Mouse (Mus musculus) mesoderm, embryonic 11.5 days (tissue): ENCODE results near the gene Slc5a11.
A peak's percentile ranks its signal among the peaks of the same experiment; 100 is the strongest.

Source experiments
- DNase-seq: peaks from one replicate; pipeline ENCODE4 v3.0.0-alpha.2; 2012; ENCODE audit warnings: low read depth, low spot score

Gene Slc5a11

DNA sequence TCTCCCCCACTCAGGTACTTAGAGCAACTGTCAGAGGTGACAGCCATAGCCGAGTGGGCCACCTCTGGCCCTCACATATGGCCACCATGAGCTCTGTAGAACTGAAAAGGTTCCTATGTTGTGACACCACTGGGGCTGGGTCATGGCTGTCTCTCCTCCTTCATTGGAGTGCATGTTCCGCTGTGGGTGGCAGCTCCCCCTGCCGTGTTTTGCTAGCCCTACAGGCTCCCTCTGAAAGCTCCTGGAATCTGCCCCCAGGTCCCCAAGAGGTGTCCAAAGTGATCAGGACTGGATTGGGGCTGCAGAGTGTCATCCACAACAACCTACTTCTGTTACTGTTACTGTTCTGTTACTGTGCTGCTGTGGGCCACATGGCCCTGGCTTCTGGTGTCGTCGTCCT, 2.3 kb upstream of the Slc5a11 start:
- no peak for DNase-seq

DNA sequence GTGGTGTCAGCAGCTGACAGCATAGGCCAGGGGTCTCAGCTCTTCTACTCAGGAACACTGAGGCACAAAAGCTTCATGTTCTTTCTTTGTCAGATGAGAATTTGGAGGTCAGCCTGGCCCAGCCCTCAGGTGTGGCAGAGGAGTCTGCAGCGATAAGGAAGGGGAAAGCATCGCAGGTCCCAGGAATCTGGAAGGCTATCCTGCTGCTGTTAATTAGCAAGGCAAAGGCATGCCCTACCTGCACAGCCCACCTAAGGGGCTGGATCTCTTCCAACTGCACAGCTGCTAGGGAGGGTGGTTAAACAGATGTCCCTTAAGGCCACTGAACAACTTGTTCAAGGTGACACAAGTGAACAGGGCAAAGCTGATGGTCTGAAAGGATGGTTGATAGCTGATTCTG, 558 bp downstream of the Slc5a11 start:
- DNase-seq: no peak

DNA sequence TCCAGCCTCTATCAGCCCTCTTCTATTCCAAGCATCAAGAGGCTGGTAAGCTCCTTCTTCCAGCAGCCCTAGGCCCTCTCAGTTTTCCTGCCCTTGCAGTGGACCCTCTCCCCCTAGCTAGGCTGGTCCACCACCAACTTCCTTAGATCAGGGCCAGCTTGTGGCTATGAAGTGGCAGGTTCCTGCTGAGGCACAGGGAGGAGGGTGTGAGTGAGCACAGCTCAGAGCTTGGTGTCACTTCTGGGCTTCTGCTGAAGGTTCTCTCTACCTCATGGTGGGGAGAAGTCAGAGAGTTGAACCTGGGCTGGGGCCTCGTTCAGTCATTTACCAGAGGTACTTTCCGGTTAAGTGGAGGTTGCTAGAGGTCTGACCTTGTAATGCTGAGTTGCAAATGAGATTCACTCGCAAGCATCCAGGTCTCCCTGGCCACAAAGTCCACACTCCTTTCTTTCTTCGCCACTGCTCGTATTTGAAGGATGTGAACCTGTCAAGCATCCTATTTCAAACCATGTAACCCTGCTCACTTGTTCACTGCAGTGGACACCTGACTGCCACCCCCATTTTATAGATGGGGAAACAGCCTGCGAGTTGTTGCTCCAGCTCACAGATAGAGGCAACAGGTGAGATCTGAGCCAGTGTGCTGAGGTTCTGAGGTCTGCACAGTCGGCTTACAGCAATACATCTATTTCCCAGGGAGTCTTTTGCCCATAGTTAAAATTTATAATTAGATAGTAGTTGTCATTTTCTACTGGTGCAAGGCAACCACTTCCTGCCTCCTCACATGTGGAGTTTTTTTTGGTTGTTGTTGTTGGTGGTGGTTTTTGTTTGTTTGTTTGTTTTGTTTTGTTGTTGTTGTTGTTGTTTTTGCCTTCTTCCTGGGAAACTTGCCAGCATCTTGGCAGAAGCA, 3.1 kb downstream of the Slc5a11 start:
- no peak for DNase-seq

DNA sequence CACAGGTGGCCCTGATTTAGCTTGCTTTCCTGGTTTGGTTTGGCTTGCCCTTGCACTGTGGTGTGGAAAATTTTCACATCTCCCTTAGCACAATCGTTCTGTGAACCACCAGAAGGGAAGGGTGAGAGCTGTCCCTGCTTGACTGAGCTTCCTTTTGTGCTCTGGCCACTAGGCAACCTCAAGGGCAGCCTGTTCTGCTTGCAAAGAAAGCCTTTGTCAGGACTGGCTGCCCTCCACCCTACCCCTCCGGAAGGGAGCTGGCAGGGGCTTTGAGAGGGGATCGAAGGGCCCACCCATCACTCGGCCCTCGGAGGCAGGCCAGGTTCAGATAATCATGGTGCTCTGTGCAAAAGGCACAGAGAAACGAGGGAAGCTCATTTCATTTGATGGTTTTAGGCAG, 4.0 kb downstream of the Slc5a11 start:
- DNase-seq: peak; percentile 25

DNA sequence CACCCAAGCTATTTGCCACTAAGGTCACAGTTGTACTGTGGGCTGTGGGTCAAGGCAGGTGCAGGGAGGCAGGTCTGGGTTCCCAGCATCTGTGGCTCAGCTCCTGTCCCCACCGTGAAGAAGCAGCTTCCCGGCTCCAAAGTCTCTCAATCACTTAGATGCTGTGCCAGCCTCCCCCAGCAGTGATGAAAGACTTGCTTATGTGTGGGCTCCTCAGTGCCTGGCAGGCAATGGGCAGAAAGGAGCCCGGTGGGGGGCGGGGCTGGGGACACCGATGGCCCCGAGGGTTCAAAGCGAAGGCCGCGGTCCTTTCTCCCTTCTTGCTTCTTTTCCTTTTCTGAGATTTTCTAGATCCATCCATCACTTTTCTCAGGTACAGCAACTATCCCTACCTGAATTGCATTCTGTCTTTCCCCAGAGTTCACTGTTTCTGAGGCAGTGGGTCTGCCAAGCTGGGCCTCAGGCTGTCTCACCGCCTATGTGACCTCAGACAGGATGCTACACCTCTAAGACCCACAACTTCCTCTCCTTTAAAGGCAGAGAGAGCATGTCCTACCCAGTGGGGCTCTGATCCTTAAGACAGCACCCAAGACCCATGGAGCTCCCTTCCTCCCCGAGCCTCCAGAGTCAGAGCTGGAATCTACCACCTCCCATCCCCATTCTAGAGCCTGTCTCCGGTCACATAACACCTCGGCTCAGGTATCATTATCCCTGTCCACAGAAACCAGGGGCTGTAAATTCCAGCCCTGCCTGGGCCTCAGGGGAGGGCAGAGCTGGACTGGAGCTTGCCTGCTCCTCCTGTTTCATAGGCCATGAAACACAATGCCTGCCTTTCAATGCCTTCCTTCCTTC, 5.4 kb downstream of the Slc5a11 start:
- peak; percentile 30 for DNase-seq

DNA sequence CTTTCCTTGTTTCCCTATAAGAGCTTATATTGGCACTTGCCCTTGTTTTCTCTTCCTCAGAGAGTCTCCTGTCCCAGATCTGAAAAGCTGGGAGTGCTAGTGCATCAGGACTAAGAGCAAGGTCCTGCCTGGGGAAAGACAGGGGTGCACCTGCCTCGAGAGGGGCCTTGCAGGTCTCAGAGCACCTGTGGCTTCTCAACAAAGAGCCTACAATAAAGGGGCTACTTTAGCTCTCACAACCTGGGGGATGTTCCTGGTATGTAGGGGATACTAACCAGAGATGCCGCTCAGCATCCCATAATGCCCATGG, 6.0 kb downstream of the Slc5a11 start:
- DNase-seq: no peak

DNA sequence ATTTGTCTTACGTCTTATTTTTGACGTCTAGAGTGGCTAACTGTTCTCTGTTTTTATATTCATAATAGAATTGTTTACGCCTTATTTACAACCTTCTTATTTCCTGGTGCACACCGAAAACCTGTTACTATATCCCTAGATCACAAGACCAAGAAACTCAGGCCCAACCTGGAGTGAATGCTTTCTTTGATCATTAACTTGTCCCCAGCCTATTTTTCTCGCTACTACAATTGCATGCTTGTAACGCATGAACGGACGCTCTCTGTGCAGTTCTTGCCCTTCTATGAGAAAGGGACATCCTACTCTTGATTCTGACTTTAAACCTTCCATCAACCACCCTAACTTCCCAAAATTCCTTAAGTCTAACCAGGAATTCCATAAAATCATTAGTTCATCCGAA, 9.5 kb downstream of the Slc5a11 start:
- no peak for DNase-seq

DNA sequence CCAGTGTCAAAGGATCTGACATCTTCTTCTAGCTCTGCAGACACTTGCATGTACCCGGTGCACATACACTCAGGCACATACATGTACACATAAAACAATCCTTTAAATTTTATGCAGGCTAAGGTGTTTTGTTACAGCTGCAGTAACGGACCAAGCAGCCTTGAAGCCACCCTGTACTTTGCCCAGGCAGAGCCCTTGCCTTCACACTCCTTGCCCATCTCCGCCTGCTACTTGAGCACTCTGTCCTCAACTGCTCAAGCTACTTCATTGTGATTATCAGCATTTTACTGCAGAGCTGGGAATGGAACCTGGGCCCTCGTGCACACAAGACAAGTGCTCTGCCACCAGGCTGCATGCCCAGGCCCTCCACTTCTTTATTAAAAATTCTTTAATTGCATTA, 10.6 kb downstream of the Slc5a11 start:
- DNase-seq: no peak

DNA sequence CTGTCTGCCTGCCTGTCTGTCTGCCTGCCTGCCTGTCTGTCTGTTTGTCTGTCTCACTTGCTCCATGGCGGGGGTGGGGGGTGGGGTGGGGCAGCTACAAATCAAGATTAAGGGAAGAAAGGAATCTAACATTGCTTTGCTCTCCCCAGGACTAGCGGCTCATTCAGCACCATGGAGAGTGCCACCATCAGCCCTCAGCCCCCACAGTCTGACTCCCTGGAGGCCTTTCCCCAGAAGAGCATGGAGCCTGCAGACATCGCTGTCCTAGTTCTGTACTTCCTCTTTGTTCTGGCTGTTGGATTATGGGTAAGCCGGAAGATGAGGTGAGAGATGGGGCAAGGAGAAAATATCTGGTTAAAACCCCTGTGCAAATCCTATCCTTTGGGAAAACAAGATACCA, 20.9 kb downstream of the Slc5a11 start:
- peak; percentile 67 for DNase-seq

DNA sequence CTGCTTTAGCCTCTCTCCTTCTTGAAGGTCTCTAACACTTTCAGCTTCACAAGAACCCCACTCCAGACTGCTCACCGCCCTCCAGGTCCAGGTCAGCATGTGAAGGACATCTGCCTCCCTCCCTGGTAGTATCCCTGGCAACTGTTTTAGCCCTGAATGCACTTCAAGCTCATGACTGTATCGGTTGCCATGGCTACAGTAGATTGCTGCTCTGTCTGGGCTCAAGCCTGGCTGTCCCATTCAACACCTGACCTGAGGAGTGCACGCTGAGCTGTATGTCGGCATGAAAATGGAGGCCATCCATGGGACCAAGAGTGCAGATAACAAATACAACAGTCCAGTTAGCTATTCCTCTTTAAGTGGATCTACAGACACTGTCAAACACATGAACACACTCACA, 24.0 kb downstream of the Slc5a11 start:
- DNase-seq: peak; percentile 12

DNA sequence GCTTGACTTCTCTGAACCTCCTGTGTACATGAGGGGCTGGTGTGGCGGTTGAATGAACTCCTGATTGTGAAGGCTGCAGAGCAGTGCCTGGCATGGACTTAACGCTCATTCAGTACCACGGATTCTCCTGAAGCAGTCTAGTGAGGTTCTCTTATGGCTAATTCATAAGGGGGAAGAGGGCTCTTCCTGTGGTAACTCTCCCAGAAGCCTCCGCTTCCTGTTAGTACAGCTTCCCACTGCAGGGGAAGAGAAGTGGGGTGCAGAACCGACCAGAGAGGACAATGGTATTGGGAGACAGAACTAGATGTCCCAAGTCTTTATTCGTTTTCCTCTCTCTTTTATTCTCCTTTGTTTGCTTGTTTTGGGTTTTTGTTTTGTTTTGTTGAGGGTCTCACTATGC, 25.5 kb downstream of the Slc5a11 start:
- DNase-seq: no peak

DNA sequence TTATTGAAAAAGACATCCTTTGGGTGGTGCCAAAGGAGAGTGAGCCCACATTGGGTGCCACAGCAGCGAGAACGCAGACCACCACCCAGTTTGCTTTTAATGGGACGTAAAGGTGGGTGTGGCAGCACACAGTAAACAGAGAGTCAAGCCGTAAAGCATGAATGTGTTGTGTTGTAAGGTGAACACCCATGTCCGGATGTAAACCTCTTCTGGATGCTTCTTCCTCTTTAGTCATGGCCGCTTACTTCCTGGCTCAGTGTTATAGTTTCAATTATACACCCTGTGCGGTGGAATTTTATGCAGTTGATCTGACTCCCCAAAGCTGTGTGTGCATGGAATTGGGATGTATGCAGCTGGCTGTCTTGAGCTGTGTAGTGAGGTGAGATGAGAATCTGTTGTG, 27.7 kb downstream of the Slc5a11 start:
- DNase-seq: no peak

DNA sequence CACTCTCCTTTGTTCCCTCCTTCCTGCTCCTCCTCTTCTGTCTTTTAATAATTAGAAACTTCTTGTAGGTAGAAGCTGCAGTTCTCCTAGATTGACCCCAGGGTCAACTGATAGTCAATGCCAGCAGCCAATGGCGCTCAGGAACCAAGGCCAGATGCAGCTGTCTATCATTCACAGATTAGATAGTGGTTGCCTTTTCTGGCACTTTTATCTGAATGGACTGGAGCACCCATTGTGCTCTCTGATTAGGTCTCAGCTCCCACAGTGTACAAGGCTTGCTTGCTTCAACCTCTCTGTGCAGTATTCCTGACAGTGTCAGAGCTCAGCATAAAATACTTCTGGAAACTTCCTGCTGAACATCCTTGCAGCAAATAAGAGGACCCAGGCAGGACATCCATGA, 30.3 kb downstream of the Slc5a11 start:
- no peak for DNase-seq

DNA sequence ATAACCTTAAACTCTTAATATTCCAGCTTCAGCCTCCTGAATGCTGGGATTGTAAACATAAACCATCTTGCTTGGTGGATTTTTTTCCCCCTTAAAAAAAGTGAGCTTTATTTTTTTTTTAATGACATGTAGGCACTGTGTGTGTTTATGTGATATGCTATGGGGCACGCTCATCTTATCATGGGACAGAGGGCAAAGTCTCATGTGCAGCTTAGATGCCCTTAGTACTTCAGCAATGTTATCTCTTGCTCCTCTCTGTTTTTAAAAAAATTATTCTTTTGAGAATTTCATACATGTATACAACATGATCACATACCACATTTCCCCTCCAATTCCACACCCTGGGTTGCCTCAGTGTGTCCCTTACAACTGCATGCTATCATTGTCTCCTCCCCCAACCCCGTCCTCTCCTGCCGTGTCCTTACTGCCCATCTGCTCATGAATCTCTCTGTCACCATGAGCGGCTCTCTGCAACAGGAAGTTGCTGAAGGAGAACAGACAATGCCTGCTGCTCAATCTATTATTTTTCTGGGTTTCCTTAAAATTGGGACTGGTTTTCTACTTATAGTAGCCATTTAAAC, 32.0 kb downstream of the Slc5a11 start:
- DNase-seq: no peak

DNA sequence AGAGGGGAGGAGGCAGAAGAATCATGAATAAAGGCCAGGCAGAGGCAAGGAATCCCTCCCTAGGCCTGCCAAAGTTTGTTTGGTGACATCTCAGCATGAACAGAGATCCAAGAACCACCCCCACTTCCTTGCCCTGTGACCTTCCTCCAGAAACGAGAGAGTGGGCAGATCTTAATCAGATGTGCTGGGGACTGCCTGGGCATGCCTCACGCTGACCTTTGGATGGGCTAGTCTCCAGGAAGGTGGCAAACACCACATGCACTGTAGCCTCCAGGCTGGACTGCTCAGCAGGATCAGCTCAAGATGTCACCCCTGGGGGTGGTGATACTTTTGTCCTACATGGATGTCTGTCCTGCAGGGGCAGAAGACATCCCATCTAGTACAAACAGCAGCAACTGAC, 33.6 kb downstream of the Slc5a11 start:
- DNase-seq: no peak

DNA sequence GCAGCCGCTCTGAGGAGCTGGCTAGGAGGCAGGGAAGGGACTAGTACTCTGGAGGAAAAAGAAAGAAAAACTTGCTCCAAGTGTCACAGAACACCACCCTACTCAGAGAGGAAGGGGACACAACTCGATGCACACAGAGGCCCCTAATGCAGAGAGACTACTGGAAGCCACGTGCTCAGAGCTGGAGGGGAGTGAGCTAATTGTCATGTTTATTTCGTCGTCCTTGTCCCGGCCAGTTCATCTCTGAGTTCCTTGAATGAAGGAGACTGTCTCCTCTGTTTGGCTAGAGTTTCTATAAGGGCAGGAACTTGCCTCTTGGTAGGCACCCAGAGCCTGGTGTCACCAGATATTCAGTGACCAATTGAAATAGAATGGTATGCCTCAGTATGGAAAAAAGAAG, 36.8 kb downstream of the Slc5a11 start:
- DNase-seq: no peak

DNA sequence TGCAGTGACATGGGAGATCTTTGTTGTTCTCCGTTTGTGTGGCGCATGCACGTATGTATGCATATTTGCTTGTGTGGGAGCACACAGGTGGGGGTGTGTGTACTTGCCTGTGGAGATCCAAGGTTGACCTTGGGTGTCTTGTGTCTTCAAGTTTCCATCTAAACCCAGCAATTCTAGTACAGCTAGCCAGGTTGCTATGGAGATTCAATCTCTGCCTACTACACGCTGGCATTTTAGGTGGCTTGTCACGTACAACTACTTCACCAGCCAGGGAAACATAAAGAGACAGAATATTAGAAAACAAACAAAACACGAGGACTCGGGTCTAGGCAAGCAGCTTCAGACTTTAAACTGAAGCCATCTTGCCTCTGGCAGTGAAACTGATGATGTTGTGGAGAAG, 38.8 kb downstream of the Slc5a11 start:
- DNase-seq: no peak

DNA sequence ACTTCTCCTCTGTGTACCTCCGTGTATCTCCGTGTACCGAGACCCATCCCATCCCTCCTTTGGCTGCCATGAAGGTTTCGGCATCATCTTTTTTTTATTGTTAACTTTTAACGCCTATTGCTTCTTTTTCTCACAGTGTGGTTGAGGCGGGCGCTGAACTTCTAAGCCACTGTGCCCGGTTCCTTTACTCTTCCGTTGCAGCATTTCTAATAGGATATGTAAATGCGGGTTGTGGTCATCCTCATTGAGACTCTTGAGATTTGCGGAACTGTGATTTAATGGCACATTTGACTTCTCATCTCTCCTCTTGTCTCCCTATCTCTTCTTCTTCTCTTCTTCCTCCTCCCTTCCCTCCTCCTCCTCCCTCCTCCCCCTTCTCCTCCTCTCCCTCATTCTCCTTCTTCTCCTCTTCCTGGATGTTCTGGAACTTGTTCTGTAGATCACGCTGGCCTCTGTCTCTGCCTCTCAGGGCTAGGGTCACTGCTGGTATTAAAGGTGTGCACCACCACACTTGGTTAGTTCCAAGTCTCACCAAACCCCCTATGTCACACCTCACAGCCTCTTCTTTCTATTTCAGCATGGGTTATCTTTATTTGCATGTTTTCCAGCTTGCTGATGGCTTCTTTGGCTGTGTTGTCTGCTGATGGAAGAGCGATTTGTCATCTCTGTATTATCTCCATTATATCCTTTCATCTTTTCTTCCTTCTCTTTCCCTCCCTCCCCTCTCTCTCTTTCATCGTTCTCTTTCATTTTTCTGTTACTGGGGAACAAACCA, 39.8 kb downstream of the Slc5a11 start:
- DNase-seq: no peak

DNA sequence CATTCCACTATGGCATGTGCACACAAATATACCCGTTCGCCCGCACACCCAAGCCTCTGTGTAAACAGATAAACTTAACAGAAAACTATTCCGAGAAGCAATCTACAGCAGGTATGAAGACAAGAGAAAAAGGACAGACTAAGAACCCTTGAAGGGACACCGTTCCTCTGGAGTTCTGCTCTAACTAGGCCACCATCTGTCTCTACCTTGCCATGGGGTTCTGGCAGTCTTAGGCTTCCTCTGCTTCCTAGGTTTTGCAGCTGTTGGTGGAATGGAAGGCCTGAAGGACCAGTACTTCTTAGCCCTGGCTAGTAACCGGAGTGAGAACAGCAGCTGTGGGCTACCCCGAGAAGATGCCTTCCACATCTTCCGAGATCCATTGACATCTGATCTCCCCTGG, 43.5 kb downstream of the Slc5a11 start:
- no peak for DNase-seq

DNA sequence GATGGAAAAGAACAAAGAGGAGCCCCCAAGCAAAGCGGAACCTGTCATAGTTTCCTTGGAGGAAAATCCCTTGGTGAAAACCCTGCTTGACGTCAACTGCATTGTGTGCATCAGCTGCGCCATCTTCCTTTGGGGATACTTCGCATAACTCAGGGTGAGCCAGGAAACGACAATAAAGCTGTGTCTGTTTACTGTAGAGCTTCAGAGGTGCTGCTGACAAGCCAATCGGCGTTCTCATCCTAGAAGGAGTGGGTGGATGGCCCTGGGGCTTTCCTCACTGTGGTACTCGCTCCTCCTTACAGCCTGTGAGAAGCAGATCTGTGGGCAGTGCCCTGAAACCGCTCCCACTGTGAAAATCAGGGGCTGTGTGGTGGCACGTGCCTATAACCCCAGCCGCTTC, 58.5 kb downstream of the Slc5a11 start:
- DNase-seq: no peak

DNA sequence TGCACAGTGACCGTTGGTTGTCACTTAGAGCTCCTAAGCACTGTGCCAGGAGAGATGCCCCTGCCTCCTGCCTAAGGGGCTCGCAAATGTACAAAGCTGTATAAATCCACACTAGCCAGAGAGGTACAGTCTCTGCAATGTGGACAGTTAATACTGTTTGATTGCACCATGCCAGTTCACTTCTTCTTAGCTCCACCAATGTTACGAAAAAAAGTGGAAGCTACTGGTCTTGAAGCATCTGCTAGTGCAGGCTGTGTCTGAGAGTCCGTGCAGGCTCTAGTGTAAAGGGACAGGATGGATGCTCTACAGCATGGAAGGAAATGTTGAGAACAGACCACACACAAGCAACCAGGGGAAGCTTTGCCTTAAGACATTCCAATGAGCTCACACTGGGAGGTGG, 62.0 kb downstream of the Slc5a11 start:
- no peak for DNase-seq

DNA sequence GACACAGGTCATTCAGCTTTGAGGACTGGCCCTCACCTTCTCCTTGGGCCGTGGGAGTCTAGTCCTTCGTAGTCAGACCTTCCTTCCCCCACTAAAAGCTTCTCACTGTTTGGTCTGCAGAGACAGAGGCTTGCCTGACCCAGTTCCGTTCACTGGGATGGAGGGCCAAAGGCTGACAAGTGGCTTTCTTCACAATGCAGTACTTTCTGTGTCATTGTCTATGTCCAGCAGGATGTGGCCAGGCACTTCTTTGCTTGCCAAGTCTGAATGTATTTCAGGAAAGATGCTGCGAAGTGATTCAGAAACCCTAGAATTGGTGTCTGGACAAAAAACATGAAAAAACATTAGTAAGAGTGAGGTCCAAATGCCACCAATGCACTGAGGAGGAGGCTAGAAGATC, 65.2 kb downstream of the Slc5a11 start:
- DNase-seq: no peak
